Mouse (Mus musculus) lung, postnatal 0 days (tissue): ENCODE measurements at regions not wholly inside any gene's neighbourhood (a gene's known extent, or its start where the extent isn't known, plus 50 kb on each side); places are given as distances from the start of the nearest gene placed in this dataset.

Experiments used
- CTCF ChIP-seq: IDR thresholded peaks from 2 replicates; pipeline ENCODE4 v1.5.1; 2016; ENCODE audit warnings: antibody characterized with exemption, mild to moderate bottlenecking
- EP300 ChIP-seq: IDR thresholded peaks from 2 replicates; pipeline ENCODE4 v1.6.1; 2016; ENCODE audit warnings: antibody characterized with exemption, mild to moderate bottlenecking, control low read depth

DNA sequence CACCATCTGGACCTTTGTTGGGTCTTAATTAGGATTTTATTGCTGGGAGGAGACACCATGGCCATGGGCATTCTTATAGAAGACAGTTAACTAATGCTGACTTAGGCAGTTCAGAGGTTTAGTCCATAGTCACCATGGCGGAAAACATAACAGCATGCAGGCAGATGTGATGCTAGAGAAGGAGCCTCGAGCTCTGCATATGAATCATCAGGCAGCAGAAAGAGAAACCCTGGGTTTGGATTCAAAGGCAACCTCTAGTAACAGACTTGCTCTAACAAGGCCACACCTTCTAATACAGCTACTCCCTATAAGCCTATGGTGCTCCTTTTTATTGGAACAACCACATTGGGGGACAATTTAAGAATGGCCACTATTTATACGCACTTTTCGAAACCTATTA, 141.7 kb upstream of the Slco3a1 start:
- TF ChIP-seq CTCF (no peak), EP300 (no peak)
